Mouse (Mus musculus) lung, postnatal 10 days (tissue): Measurements from ENCODE around the gene Usp20.

Experiments
- DNase-seq: peaks from one replicate; pipeline ENCODE4 v3.0.0; 2021

The Usp20 gene

DNA sequence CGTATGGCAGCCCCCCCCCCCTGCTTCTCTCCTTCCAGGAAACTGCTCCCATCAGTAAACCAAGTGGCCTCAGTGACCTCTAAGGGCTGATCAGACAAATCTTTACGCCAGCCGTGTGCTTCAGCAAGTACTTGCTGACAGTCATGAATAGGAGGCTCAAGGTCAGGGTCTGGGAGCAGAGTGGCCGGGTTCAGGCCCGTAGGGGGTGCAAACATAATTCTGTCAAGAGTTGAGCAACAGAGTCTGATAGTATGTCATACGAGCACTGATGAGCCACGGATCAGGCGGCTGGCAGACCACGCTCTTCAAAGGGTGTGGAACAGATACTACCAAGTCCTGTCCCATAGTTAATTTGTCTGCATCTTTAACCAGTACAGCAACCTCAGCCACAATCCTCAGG lies 8.1 kb downstream of the Usp20 start:
- no peak for DNase-seq

DNA sequence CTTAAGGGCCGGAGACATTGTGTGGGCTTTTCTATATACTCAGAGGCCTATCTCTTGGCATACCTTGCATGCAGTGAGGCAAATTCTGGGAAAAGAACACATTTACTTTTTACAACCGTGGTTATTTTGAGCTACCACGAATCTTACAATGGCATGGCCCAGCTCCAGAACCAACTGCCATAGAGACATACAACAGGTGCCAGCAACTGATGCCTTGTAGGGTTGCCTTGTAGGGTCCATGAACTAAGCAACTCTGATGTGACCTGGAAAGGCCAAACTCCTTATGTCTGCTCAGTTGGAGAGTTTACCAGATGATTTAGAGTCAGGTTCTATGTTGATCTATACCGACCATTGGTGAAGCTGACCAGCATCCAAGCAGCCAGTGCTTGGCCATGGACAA lies 12.8 kb downstream of the Usp20 start:
- DNase-seq, result no peak

DNA sequence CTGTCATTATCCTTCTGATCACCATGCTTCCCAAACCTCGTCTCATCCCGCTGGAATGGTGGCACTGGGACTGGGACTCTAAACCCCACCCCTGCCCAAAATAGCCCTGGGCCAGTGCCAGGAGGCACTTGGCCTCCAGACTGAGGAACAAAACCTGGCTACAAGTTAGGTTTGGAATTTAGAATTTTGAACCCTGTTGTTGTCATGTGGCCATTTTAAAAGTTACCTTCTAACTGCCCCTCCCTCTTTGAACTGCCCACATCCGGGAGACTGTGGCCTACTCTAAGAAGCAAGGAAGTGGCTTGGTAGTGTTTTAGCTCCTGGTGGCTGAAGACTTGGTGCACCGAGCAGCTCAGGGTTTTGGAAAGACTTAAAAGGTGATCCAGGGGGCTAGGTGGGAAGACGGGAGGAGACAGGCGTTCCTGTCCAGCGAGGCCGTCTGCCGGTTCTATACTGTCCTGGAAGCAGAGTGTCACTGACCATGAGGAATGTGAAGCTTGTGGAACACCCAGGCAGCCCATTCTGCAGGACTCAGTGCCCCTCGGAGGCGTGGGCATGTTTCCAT lies 13.4 kb downstream of the Usp20 start:
- DNase-seq, result peak; percentile 64

DNA sequence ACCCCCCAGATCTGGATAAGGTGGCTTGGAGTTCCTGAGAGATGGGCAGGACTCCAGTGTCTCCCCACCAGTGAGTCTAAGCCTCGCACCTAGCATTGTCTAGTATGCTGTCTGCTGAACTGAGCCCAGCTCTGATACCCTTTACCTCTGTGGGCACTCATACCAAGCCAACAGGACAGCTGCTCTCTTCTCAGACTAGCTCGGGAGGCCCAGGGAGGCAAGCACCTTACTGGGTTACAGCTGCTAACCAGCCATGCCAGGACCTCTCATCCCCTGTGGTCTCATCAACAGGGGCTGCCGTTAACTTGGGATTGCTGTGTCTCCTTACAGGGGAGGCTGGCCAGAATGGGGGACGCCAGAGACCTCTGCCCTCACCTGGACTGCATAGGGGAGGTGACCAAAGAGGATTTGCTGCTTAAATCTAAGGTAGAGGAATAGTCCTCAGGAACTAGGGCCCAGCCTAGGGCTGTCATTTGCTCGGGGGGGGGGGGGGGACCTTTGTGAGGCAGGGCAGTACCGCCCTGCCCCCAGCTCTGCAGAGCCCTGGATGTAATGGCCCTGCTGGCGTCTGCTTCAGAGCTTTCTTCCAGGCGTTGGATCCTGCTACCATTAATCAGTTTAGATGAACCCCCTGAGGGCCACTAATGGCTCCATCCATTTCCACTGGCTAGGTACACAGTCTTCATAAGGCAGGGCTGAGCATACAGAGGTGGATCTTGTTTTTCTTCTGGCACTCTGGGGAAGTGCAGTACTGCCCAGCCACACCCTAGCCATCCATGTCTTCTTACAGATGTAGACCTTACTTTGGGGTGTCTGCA lies 16.6 kb downstream of the Usp20 start:
- DNase-seq, result no peak

DNA sequence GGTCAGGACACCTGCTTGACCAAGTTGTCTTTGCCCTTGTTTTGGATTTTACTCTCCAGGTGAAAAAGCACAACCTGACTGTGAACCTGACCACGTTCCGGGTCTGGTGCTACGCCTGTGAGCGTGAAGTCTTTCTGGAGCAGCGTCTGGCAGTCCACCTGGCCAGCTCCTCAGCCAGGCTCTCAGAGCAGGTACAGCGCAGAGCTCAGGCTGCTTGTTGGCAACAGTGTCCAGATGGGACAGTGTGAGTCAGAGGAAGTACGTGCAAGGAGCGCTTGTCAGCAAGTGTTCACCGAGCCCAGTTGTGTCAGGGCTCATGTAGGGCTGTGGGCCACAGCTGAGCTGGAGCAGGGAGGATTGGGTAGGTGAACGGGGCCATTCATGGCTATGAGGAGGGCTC lies 20.8 kb downstream of the Usp20 start:
- no peak for DNase-seq

DNA sequence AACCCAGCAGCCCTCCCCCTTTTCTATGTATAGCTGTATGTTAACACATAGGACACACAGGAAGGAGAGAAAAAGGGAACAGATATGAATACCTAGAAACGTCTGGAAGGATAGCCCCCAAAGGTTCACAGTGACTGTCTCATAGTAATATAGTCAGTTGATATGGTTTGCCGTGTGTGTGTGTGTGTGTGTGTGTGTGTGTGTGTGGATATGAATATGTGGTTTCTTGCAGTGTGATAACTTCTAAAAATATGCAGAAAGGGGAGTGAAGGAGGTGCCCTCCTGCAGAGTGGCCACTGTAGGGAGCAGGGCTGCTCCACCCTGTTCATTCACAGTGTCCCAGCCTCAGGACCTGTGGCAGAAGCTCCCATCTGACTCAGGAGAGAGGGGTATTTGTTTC lies 23.4 kb downstream of the Usp20 start:
- no peak for DNase-seq

DNA sequence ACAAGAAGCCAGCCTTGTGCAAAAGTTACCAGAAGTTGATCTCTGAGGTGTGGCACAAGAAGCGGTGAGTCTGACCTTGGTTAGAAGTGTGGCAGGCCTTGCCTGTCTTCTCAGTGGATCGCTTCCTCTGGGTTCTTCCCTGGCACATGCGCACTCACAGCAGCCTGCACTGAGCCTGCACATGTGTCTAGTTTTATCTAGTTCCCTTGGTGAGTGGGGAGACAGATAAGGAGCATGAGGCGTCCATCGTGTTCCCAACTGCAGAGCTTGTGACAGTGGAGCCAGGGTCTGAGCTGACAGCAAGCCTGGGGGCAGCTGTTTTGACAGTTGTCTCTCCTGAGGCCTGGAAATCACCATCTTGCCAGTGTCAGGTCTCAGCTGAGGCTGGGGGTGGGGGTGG lies 24.4 kb downstream of the Usp20 start:
- DNase-seq, result no peak

DNA sequence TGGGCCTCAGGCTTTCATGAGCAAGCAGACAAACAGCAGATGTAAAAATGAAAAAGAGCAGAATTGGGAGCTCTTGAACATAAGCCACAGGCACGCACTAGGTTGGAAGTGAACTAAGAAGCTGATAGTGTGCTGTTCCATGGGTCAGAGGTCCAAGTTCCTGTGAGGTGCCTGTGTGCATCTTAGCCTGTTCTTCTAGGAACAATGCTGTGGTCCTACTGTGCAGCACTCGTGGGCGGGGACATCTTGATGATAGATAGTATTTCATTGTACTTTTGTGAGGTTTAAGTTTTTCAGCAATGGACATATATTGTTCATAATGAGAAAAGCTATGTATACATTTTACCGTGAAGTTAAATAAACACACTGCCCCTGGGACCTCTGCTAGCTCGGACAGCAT lies 25.1 kb downstream of the Usp20 start:
- DNase-seq, result no peak

DNA sequence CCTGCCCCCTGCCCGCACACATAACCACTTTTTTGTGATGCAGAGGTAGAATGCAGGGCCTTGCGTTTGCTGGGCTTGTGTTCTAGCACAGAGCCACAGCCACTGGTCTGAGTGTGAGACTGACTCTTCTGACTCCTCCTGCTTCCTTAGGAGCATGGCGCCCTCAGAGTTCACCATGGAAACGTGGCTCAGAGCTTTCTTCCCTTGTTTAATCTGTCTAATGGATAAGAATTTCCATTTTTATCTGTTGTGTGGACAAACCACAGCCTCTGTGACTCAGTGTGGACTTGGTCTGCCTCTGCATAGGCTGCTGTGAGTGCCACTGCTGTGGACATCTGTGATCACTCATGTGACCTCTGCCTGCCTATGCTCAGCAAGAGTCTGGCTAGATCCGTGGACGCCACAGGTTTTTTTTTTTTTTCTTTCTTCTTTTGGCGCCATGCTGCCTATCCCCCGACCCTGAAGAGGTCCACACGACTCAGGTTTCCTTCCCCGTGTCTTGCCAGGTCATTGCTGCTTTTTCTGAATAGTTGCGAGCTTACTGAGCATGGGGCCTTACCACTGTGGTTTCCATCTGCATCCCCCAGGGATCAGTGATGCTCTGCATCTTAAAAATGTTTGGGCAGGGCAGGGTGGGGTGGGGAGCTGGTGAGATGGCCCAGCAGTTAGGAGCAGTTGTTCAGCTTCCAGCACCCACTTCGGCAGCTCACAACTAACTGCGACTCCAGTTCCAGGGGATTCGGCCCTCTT lies 31.5 kb downstream of the Usp20 start:
- no peak for DNase-seq

DNA sequence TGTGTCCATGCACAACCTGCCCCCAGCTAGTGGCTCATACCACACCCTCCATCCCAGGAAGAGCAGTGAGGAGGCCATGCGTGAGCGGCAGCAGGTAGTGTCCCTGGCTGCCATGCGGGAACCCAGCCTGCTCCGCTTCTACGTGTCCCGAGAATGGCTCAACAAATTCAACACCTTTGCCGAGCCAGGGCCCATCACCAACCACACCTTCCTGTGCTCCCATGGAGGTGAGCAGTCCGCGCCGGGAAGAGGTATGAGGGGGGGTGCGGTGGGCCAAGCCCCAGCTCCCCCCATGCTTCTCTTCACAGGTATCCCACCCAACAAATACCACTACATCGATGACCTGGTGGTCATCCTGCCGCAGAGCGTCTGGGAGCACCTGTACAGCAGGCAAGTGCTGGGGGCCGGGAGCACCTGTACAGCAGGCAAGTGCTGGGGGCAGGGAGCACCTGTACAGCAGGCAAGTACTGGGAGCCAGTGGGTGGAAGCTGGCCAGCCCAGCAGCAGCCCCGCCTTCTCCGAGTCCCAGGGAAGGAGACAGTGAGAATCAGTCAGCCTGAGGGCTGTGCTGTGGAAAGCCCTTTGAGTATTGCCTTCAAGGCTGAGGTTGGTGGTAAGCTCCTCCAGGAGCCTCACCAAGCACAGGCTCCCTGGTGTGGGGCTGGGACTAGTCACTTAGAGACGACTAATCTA lies 35.7 kb downstream of the Usp20 start:
- no peak for DNase-seq

DNA sequence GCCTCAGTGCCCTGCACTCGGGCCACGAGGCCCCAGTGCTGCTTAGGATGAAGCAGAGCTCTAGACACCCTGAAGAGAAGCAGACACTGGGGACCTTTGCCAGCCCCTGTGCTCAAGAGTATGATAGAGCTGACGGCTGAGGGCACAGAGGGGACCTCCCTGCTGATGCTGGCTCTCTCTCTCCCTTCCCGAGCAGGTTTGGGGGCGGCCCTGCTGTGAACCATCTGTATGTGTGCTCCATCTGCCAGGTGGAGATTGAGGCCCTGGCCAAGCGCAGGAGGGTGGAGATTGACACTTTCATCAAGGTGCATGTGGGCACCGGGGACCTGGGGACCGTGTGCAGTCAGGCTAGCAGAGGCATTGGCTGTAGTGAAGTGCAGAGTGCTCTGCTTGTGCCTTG lies 36.4 kb downstream of the Usp20 start:
- DNase-seq, result no peak

DNA sequence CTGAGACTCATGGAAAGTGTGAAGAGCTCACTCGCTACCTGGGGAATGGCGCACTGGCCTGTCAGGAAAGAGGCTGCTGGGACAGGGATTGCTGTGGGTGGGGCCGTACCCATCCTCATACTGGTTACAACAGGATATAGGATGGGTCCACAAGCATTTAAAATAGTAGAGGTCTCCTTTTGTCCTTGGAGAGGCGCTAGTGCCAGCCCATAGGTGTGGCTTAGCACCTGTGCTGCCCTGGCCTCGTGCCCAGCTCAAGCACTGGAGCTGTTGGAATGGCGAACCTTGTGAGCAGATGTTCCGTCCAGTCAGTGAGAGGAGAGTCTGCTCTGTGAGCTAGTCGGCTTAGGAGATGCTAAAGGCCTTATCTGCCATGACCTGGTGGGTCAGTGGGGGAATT lies 36.9 kb downstream of the Usp20 start:
- DNase-seq, result no peak

DNA sequence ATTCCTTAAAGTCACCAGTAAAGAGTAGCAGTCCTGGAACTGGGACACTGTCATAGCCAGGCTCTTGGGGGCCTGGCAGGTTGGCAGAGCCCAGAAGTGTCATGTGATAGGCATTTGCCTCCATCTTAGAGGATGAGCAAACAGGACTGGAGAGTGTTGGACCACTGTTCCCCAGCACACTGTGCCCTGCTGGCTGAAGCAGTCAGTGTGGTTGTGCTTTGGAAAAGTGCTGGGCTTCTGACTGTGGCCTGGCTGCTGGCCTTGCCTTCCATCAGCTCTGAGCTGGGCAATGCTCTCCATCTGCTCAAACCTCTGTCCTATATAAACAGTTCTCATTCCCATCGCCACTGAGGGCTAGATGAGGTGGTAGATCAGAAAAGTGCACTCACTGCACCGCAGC lies 38.1 kb downstream of the Usp20 start:
- no peak for DNase-seq

DNA sequence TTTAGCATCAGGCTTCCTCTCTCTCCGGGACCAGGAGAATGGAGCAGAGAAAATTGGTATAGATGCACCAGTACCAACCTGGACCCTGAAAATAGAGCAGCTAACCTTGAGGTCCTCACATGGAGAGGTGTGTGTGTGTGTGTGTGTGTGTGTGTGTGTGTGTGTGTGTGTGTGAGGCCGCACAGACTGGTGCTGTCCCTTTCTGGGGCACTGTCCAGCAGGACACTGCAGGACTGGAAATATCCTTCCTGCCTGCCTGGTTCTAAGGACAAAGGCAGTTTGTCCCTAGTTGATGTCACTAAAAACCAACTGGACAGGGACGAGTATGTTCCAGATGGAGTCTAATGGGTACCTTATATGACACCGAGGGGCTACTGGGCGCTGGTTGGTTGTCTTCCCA lies 41.9 kb downstream of the Usp20 start:
- DNase-seq, result no peak

DNA sequence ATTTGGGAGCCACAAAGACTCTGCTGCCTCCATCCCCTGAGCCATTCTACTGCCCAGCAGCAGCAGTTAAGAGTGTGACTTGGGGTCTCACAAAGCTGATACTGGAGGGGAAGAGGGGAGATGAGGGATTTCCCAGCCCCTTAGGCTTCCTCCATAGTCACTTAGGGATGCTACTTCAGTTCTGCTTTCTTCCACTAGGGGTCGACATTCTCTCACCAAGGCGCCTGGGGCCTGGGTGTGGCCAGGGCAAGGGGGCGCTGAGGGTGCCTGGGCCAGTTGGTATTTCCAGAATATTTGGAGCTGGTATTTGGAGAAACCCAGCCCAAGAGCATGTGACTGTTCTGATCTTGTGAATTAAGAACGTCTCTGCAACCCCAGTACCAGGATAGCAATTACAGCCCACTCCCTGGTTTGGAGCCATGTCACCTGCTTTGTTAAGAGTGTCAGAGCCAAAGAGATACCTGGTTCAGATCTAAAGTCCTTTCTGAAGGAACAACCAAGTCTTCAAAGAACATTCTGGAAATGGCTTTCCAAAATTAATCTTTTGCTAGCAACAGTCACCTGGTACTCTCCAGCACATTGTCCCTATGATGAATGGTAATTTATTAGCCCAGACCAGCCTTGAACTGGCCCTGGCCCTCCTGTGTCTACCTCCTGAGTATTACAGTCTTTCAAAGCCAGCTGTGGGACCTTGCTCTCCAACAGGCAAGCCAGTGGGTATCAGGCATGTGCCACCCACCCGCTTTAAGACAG lies 42.7 kb downstream of the Usp20 start:
- DNase-seq, result peak; percentile 80

DNA sequence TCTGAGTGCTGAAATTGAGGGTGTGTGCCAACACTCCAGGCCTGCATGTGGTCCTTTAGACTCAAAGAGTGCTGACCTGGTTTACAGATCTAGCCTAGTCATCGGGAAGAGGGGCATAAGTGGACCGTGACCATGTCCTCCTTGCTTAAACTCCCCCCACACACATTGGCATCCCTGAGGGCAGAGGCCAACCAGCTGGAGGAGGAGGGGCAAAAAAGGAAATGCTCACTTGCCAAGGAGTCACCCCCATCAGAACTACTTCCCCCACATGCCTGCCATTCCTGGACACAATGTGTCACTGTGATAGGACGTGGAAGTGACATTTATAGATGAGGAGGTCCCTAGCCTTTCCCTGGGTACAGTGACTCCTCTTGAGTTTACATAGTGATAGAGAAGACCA lies 43.4 kb downstream of the Usp20 start:
- no peak for DNase-seq

DNA sequence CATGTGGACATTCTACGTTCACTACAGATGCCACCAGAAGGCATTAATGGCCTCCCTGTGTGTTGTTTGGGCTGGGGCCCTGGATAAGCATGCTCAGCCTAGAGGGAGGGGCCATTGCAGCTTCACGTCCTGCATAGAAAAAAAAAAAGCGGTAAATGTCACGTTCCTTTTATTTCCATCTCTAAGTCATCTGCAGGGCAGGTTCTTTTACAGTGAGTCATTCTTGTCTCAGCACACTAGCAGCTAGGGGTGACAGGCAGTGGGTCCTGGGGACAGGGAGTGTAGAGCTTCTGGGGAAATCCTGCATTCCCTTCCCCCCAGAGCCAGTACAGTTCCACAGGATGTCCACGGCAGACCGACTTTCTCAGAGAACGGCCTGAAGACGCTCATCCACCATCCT lies 44.6 kb downstream of the Usp20 start:
- DNase-seq, result no peak

DNA sequence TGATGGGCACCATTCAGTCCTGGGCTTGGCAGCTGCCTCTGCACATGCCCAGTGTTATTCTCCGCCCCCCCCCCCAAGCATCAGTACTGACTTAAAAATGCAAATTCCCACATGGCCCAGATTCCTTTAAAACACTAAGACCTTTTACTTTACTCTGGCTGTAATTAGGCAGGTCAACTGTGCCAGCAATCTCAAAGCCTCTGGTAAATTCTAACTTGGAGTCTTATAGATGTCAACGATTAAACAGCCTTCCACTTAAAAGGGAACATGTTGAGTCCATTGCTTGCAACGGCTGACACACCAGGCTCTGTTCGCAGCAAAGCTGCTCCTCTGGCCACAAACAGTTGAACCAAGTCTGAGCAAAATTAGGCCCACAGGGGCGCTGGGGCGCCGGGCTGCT lies 49.9 kb downstream of the Usp20 start:
- no peak for DNase-seq

DNA sequence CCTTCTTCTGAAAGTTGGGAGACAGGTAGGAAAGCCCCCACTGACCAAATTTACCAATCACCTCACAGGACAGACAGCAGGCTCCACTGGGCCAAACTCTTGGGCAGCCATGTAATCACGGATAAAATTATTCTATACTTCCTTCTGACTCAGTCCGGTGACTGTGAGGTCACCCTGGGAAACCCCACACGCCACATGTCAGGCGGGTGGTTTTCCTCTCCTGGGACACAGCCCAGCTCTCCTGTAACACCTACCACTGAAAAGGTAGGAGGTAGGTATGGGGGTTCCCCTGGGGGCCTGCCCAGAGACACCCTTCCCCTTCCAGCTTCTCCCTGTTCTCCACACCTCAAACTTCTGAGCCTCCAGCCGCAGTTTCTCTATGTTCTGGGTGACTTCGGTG lies 54.7 kb downstream of the Usp20 start:
- DNase-seq, result no peak

DNA sequence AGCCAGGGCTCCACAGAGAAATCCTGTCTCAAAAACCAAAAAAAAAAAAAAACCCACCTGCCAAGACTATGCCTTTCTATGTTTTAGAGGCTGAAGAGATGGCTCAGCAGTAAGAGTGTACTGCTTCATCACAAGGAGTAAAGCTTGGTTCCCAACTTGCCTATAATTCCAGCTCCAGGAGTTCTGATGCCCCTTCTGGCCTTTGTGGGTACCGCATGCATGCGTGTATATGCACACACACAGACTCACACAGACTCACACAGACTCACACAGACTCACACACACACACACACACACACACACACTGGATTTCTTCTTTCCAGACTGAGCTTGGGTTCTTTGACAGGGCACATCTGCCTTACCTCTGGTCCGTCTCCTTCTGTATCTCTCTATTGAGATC lies 58.0 kb downstream of the Usp20 start:
- no peak for DNase-seq

DNA sequence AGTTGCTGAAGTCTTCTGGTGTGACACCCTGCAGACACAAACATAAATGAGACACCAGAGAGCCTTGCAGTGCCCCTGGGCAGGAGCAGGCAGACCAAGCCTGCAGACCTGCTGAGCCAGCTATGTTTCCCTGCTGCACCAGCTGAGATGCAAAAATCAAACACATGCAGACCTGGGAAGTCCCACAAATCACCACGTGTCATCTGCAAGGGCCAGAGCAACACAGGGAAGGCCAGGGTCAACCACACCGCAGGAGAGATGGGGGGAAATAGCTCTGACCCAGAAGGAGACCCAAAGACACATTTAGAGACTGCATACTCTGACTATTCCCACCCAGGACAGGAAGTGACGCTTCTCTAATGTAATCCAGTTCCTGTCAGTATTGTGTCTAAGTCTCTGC lies 58.4 kb downstream of the Usp20 start:
- DNase-seq, result no peak

DNA sequence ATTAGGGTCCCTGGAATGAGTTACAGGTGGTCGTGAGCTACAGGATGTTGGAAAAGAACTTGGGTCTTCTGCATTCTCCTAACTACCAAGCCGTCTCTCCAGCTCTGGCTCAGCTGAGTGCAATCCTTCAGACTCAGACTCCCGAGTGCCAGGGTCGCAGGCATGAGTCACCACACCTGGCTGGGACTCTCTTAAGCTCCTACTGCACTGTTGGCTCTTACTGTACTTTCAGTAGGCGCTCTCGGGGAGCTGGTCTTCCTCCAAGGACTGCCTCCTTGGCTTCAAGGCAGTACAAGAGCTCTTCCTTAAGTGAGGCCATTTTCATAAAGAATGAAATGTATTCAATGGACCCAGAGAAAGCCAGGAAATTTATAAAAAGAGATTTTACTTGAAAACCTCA lies 59.3 kb downstream of the Usp20 start:
- DNase-seq, result no peak

DNA sequence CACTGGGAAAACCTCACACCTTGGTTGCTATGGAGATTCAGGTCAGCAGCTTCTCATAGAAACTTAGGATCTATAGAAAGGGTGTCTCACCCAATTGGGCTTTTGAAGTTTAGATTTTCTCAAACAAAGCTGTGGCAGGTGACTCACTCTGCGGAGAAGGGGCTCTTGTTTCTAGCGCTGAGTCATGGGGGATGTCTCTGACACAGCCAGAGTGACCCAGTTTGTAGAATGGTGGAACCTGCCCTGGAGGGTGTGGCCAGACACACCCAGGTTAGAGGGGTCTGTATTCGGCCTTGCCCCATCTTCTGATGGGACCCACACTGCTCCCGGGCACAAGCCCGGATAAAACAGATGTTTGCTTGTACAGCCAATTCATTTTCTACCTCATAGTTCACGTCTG lies 60.8 kb downstream of the Usp20 start:
- DNase-seq, result no peak
